Mouse (Mus musculus): Measurements from ENCODE around the gene Ndfip2. TPM values are rescaled to one million over a fixed set of nuclear protein-coding genes. Genes with fewer than 3 reads are reported as not detected.

The Ndfip2 gene
- polyA plus RNA-seq (2015; fragmentation: Nextera tagmentation; extraction: Ambion mirVana) = 106 and 109 TPM in 2 replicates

- Histone ChIP-seq H3K27ac (ENCODE audit: low read length) (peak within 1 kb of the TSS; percentile 91), H3K9ac (ENCODE audit: low read depth, low read length) (peak within 1 kb of the TSS; percentile 97), H3K9me3 (replicated peaks; ENCODE audit: control insufficient read depth, low read length, poor library complexity, severe bottlenecking) (no peaks in the 10 kb centered on the region), H3K27me3 (ENCODE audit: control insufficient read depth, insufficient read depth, low read depth, low read length) (no peaks in the 10 kb centered on the region), H3K36me3 (ENCODE audit: control insufficient read depth, insufficient read depth, low read length) (no peaks in the 10 kb centered on the region), H3K4me1 (ENCODE audit: control insufficient read depth, insufficient read depth, low read length) (peaks cover 9% of the 10 kb centered on the region), H3K4me3 (ENCODE audit: low read depth, low read length) (peak within 1 kb of the TSS; percentile 97), H3K4me2 (ENCODE audit: low read length) (peak within 1 kb of the TSS; percentile 57)
- WGBS = under 1% methylated on average over 66 of the region's 70 CpGs
- ATAC-seq = peak; percentile 99
These were observed at the start of gene Ndfip2 for GRCm38 (mm10) chr14:105258379-105259034. Gene Ndfip2 (plus strand): TSS chr14:105258573.

GRCm38 (mm10) chr14:105219525-105220376, 38.6 kb upstream of the Ndfip2 start:
- Histone ChIP-seq H3K9me3 (replicated peaks; ENCODE audit: control insufficient read depth, low read length, poor library complexity, severe bottlenecking) (no peaks in the 10 kb centered on the region), H3K4me3 (ENCODE audit: low read depth, low read length) (no peak overlapping the region), H3K27me3 (ENCODE audit: control insufficient read depth, insufficient read depth, low read depth, low read length) (no peaks in the 10 kb centered on the region), H3K4me2 (ENCODE audit: low read length) (no peak overlapping the region), H3K4me1 (ENCODE audit: control insufficient read depth, insufficient read depth, low read length) (no peaks in the 10 kb centered on the region), H3K36me3 (ENCODE audit: control insufficient read depth, insufficient read depth, low read length) (no peaks in the 10 kb centered on the region), H3K9ac (ENCODE audit: low read depth, low read length) (no peak overlapping the region), H3K27ac (ENCODE audit: low read length) (no peak overlapping the region)
- 81% methylated on average over 9 of the region's 9 CpGs for WGBS
- ATAC-seq = no peak

GRCm38 (mm10) chr14:105222240-105222639, 36.1 kb upstream of the Ndfip2 start:
- no peaks in the 10 kb centered on the region for H3K36me3 ChIP-seq (ENCODE audit: control insufficient read depth, insufficient read depth, low read length)
- no peak overlapping the region for H3K4me2 ChIP-seq (ENCODE audit: low read length)
- H3K27me3 ChIP-seq (ENCODE audit: control insufficient read depth, insufficient read depth, low read depth, low read length) = no peaks in the 10 kb centered on the region
- H3K4me3 ChIP-seq (ENCODE audit: low read depth, low read length) = no peak overlapping the region
- ATAC-seq = no peak
- H3K9ac ChIP-seq (ENCODE audit: low read depth, low read length) = no peak overlapping the region
- no peak overlapping the region for H3K27ac ChIP-seq (ENCODE audit: low read length)
- 89% methylated on average over 4 of the region's 4 CpGs for WGBS
- no peaks in the 10 kb centered on the region for H3K9me3 ChIP-seq (replicated peaks; ENCODE audit: control insufficient read depth, low read length, poor library complexity, severe bottlenecking)
- no peaks in the 10 kb centered on the region for H3K4me1 ChIP-seq (ENCODE audit: control insufficient read depth, insufficient read depth, low read length)

GRCm38 (mm10) chr14:105225790-105226189, 32.6 kb upstream of the Ndfip2 start:
- H3K27me3 ChIP-seq (ENCODE audit: control insufficient read depth, insufficient read depth, low read depth, low read length) = no peaks in the 10 kb centered on the region
- ATAC-seq = no peak
- H3K4me3 ChIP-seq (ENCODE audit: low read depth, low read length) = no peak overlapping the region
- H3K27ac ChIP-seq (ENCODE audit: low read length) = no peak overlapping the region
- H3K36me3 ChIP-seq (ENCODE audit: control insufficient read depth, insufficient read depth, low read length) = no peaks in the 10 kb centered on the region
- no peak overlapping the region for H3K4me2 ChIP-seq (ENCODE audit: low read length)
- no peak overlapping the region for H3K9ac ChIP-seq (ENCODE audit: low read depth, low read length)
- no peaks in the 10 kb centered on the region for H3K9me3 ChIP-seq (replicated peaks; ENCODE audit: control insufficient read depth, low read length, poor library complexity, severe bottlenecking)
- WGBS = 91% methylated on average over 4 of the region's 4 CpGs
- no peaks in the 10 kb centered on the region for H3K4me1 ChIP-seq (ENCODE audit: control insufficient read depth, insufficient read depth, low read length)

GRCm38 (mm10) chr14:105232421-105232820, 26.0 kb upstream of the Ndfip2 start:
- Histone ChIP-seq H3K9me3 (replicated peaks; ENCODE audit: control insufficient read depth, low read length, poor library complexity, severe bottlenecking) (no peaks in the 10 kb centered on the region), H3K27me3 (ENCODE audit: control insufficient read depth, insufficient read depth, low read depth, low read length) (no peaks in the 10 kb centered on the region), H3K4me1 (ENCODE audit: control insufficient read depth, insufficient read depth, low read length) (no peaks in the 10 kb centered on the region), H3K9ac (ENCODE audit: low read depth, low read length) (no peak overlapping the region), H3K4me2 (ENCODE audit: low read length) (no peak overlapping the region), H3K4me3 (ENCODE audit: low read depth, low read length) (no peak overlapping the region), H3K27ac (ENCODE audit: low read length) (no peak overlapping the region), H3K36me3 (ENCODE audit: control insufficient read depth, insufficient read depth, low read length) (no peaks in the 10 kb centered on the region)
- no peak for ATAC-seq
- 52% methylated on average over 6 of the region's 6 CpGs for WGBS

- no peak overlapping the region for H3K27ac ChIP-seq (ENCODE audit: low read length)
- H3K9ac ChIP-seq (ENCODE audit: low read depth, low read length) = no peak overlapping the region
- H3K4me2 ChIP-seq (ENCODE audit: low read length) = no peak overlapping the region
- no peak for ATAC-seq
- H3K9me3 ChIP-seq (replicated peaks; ENCODE audit: control insufficient read depth, low read length, poor library complexity, severe bottlenecking) = no peaks in the 10 kb centered on the region
- WGBS = 86% methylated on average over 4 of the region's 4 CpGs
- H3K36me3 ChIP-seq (ENCODE audit: control insufficient read depth, insufficient read depth, low read length) = no peaks in the 10 kb centered on the region
- H3K4me3 ChIP-seq (ENCODE audit: low read depth, low read length) = no peak overlapping the region
- no peaks in the 10 kb centered on the region for H3K27me3 ChIP-seq (ENCODE audit: control insufficient read depth, insufficient read depth, low read depth, low read length)
- no peaks in the 10 kb centered on the region for H3K4me1 ChIP-seq (ENCODE audit: control insufficient read depth, insufficient read depth, low read length)
These were observed 21.8 kb upstream of the Ndfip2 start for GRCm38 (mm10) chr14:105236596-105236995.

- WGBS = 91% methylated on average over 9 of the region's 9 CpGs
- H3K36me3 ChIP-seq (ENCODE audit: control insufficient read depth, insufficient read depth, low read length) = no peaks in the 10 kb centered on the region
- H3K9ac ChIP-seq (ENCODE audit: low read depth, low read length) = no peak overlapping the region
- no peak for ATAC-seq
- H3K4me3 ChIP-seq (ENCODE audit: low read depth, low read length) = no peak overlapping the region
- H3K4me2 ChIP-seq (ENCODE audit: low read length) = no peak overlapping the region
- H3K27ac ChIP-seq (ENCODE audit: low read length) = no peak overlapping the region
- no peaks in the 10 kb centered on the region for H3K9me3 ChIP-seq (replicated peaks; ENCODE audit: control insufficient read depth, low read length, poor library complexity, severe bottlenecking)
- no peaks in the 10 kb centered on the region for H3K4me1 ChIP-seq (ENCODE audit: control insufficient read depth, insufficient read depth, low read length)
- no peaks in the 10 kb centered on the region for H3K27me3 ChIP-seq (ENCODE audit: control insufficient read depth, insufficient read depth, low read depth, low read length)
These were observed 20.6 kb upstream of the Ndfip2 start for GRCm38 (mm10) chr14:105237736-105238135.

GRCm38 (mm10) chr14:105238450-105239038, 19.8 kb upstream of the Ndfip2 start:
- WGBS = 85% methylated on average over 5 of the region's 5 CpGs
- no peak for ATAC-seq

GRCm38 (mm10) chr14:105240120-105240519, 18.3 kb upstream of the Ndfip2 start:
- H3K27me3 ChIP-seq (ENCODE audit: control insufficient read depth, insufficient read depth, low read depth, low read length) = no peaks in the 10 kb centered on the region
- no peaks in the 10 kb centered on the region for H3K36me3 ChIP-seq (ENCODE audit: control insufficient read depth, insufficient read depth, low read length)
- 82% methylated on average over 10 of the region's 10 CpGs for WGBS
- no peak overlapping the region for H3K4me3 ChIP-seq (ENCODE audit: low read depth, low read length)
- H3K27ac ChIP-seq (ENCODE audit: low read length) = no peak overlapping the region
- no peak for ATAC-seq
- no peaks in the 10 kb centered on the region for H3K4me1 ChIP-seq (ENCODE audit: control insufficient read depth, insufficient read depth, low read length)
- H3K4me2 ChIP-seq (ENCODE audit: low read length) = no peak overlapping the region
- no peak overlapping the region for H3K9ac ChIP-seq (ENCODE audit: low read depth, low read length)
- H3K9me3 ChIP-seq (replicated peaks; ENCODE audit: control insufficient read depth, low read length, poor library complexity, severe bottlenecking) = no peaks in the 10 kb centered on the region

More at GRCm38 (mm10) chr14:105238450-105239038, 19.8 kb upstream of the Ndfip2 start:
- Histone ChIP-seq H3K4me2 (ENCODE audit: low read length) (no peak overlapping the region), H3K27me3 (ENCODE audit: control insufficient read depth, insufficient read depth, low read depth, low read length) (no peaks in the 10 kb centered on the region), H3K27ac (ENCODE audit: low read length) (no peak overlapping the region), H3K9ac (ENCODE audit: low read depth, low read length) (no peak overlapping the region), H3K4me3 (ENCODE audit: low read depth, low read length) (no peak overlapping the region), H3K36me3 (ENCODE audit: control insufficient read depth, insufficient read depth, low read length) (no peaks in the 10 kb centered on the region), H3K4me1 (ENCODE audit: control insufficient read depth, insufficient read depth, low read length) (no peaks in the 10 kb centered on the region), H3K9me3 (replicated peaks; ENCODE audit: control insufficient read depth, low read length, poor library complexity, severe bottlenecking) (no peaks in the 10 kb centered on the region)

Data from midbrain, embryonic 16.5 days (tissue).